Mouse (Mus musculus): ENCODE measurements around the gene Zfp526.

- TF ChIP-seq POLR2A (IDR thresholded peaks at IDR 0.05; ENCODE audit: borderline replicate concordance, control insufficient read depth, low read depth, low read length) (no peak), CTCF (IDR thresholded peaks at IDR 0.05; ENCODE audit: control insufficient read depth, insufficient read depth, low read length) (0 out of 2 replicates have a peak, but pooled peaks have one; percentile 6)
Observed at GRCm38 (mm10) chr7:25248846-25249313, 27.7 kb downstream of the Zfp526 start.

Measured in bone marrow, adult 2 months (tissue).